Mouse (Mus musculus): ENCODE measurements around the gene Hnrnpf. TPM values are rescaled to one million over a fixed set of nuclear protein-coding genes. Genes with fewer than 3 reads are reported as not detected.

The Hnrnpf gene
- 1,289 TPM for polyA plus RNA-seq (2017; shearing (Covaris generic))

GRCm38 (mm10) chr6:117900126-117901080, at the start of gene Hnrnpf:
Gene Hnrnpf, plus strand, starts transcription at chr6:117900324.

GRCm38 (mm10) chr6:117861848-117862247, 38.3 kb upstream of the Hnrnpf start, which contains the start of gene Zfp239:
Gene Zfp239, plus strand, starts transcription at chr6:117862100.

GRCm38 (mm10) chr6:117937222-117937932, 37.3 kb downstream of the Hnrnpf start, which contains the start of gene Fxyd4:
Gene Fxyd4, minus strand, starts transcription at chr6:117937692.

Other genes with a start within 250 kb of the Hnrnpf start
- gene Zfp637, start 59.1 kb upstream of the Hnrnpf start, polyA plus RNA-seq (2017; shearing (Covaris generic)), result 35.0 TPM
- gene Zfp239, start 38.2 kb upstream of the Hnrnpf start, polyA plus RNA-seq (2017; shearing (Covaris generic)), result 3.2 TPM
- gene Fxyd4, start 37.4 kb downstream of the Hnrnpf start, polyA plus RNA-seq (2017; shearing (Covaris generic)), result 3.1 TPM
- 8.9 TPM for gene Rasgef1a, start 111.1 kb downstream of the Hnrnpf start, polyA plus RNA-seq (2017; shearing (Covaris generic))
- 7.5 TPM for gene Csgalnact2, start 238.8 kb downstream of the Hnrnpf start, polyA plus RNA-seq (2017; shearing (Covaris generic))